Mouse (Mus musculus) bone marrow, adult 2 months (tissue): ENCODE measurements around the gene Tbc1d10a. TPM values are rescaled to one million over a fixed set of nuclear protein-coding genes. Genes with fewer than 3 reads are reported as not detected.

Source experiments
- H3K27ac ChIP-seq: fragments of 200-500 bp; 2 replicates; pipeline ENCODE4 v1.5.1; 2012; ENCODE audit warnings: low read depth, mild to moderate bottlenecking, control low read depth, inconsistent platforms, low read length; ENCODE audit not compliant: control insufficient read depth, poor library complexity, insufficient read depth
- H3K4me1 ChIP-seq: fragments of 200-500 bp; 2 replicates; pipeline ENCODE4 v1.6.1; 2011; ENCODE audit warnings: low read length; ENCODE audit not compliant: control insufficient read depth, insufficient read depth
- H3K4me3 ChIP-seq: fragments of 200-500 bp; replicated peaks from 2 replicates; pipeline ENCODE3; 2011; ENCODE audit warnings: mild to moderate bottlenecking, low read depth, low read length, control low read depth; ENCODE audit not compliant: control insufficient read depth
- CTCF ChIP-seq: fragments of 200-500 bp; IDR thresholded peaks from 2 replicates; pipeline ENCODE4 v1.5.1; 2011; ENCODE audit warnings: low read length, control low read depth; ENCODE audit not compliant: control insufficient read depth, insufficient read depth
- POLR2A ChIP-seq: fragments of 200-500 bp; IDR thresholded peaks from 2 replicates; pipeline ENCODE4 v1.6.1; 2011; ENCODE audit warnings: low read depth, mild to moderate bottlenecking, control low read depth, low read length, borderline replicate concordance; ENCODE audit not compliant: control insufficient read depth
- WGBS: fragments of 180-500 bp; shearing (Covaris S2); methylation state at CpG from one replicate; pipeline ENCODE4 v1.1.7; 2018; 5-methylcytosine and 5-hydroxymethylcytosine counted together
- polyA plus RNA-seq: library from polyadenylated mRNA; stranded (reverse); fragments of >200 nt; gene quantifications from 2 replicates; pipeline ENCODE4 v1.2.4, GENCODE M21; 2011; ENCODE audit warnings: low replicate concordance; ENCODE audit not compliant: missing spikeins, insufficient read depth, insufficient read length

Gene Tbc1d10a
- polyA plus RNA-seq, 1 experiment: 13.5 TPM

DNA sequence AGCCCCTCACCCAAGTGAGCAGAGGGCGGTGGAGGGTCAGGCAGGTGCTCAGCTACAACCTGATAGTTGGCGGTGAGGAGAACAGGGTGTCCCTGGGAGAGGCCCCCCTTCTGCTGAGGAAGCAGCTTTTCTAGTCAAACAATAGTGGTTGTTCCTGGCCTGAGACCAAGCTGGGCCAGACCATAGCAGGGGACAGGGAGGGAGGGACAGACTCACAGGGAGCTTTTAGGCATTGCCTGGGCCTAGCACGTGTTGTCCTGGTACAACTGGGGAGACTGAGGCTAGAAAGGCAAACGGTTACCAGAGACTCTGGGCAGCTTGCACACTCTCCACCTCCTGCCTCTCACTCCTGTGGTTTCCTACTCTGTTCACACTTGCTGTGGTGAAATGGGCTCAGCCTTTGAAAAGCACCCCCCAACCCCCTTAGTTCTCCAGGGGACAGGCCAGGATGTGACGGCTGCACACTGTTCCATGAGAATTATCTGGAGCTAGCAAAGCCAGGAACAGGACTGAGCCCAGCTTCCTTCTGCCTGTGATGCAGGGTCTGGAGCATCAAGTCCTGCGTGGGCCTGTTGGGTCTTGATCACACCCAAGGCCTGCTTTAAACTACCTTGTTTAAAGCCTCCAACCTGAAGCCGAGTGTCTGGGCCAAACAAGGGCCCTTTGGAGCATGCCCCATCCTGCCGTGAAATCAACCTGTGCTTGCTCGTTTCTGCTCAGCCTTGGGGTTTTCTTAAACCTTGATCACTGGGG lies 29.8 kb downstream of the Tbc1d10a start:
- WGBS: 48% methylated on average over 9 of the region's 9 CpGs
- peaks cover 3% of the 10 kb centered on the region for H3K4me1 ChIP-seq
- H3K27ac ChIP-seq: no peak overlapping the region; the same call in 1 of the 2 replicates
- no peak for TF ChIP-seq CTCF
- TF ChIP-seq POLR2A: no peak
- no peak overlapping the region for H3K4me3 ChIP-seq

DNA sequence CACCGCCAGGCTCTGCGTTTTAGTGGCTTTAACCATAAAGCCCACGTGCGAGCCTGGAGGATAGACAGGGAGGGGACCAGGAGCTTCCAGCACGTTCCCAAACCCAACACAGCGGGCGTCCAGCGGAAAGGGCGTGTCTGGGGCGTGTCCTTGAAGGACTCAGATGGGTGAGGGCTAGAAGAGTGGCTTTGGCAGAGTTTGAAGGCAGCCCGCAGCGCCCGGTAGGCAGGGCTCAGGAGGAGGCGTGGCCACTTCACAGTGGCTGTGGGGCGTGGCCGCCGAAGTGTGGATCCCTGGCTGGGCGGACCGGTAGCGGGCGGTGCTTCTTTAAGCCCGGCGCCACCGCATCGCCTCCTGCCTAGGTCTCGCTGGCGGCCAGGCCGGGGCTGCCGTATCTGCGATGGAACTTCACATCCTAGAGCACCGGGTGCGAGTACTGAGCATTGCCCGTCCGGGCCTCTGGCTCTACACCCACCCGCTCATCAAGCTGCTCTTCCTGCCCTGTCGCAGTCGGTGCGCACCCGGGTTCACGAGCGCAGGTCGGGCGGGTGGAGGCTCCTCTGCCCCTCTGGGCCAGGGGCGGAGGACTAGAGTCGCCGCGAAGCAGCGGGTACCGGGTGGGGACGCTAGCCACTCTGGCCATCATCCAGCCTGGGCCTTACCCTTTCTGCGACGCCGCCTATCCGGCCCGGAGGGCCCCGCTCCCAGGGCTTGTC lies 31.5 kb downstream of the Tbc1d10a start, which contains the start of gene Castor1:
Gene Castor1 (plus strand): TSS at position 312 of the 716 bp plus-strand sequence.
- TF ChIP-seq POLR2A (no peak), CTCF (no peak)
- Histone ChIP-seq H3K4me3 (peak within 1 kb of the TSS; percentile 59), H3K4me1 (peaks cover 3% of the 10 kb centered on the region), H3K27ac (peak within 1 kb of the TSS; percentile 21; the same call in 1 of the 2 replicates)
- 2% methylated on average over 56 of the region's 56 CpGs for WGBS

GRCm38 (mm10) chr11:4218637-4219036 lies 32.0 kb downstream of the Tbc1d10a start:
- WGBS: 26% methylated on average over 6 of the region's 6 CpGs
- peak overlapping the region; percentile 59 for H3K4me3 ChIP-seq
- no peak overlapping the region for H3K27ac ChIP-seq
- TF ChIP-seq CTCF: no peak
- no peak for TF ChIP-seq POLR2A
- peaks cover 3% of the 10 kb centered on the region for H3K4me1 ChIP-seq

GRCm38 (mm10) chr11:4219317-4219751 lies 32.7 kb downstream of the Tbc1d10a start:
- Histone ChIP-seq H3K4me3 (no peak overlapping the region), H3K4me1 (peaks cover 5% of the 10 kb centered on the region), H3K27ac (no peak overlapping the region)
- 35% methylated on average over 2 of the region's 2 CpGs for WGBS
- TF ChIP-seq CTCF (peak; percentile 67), POLR2A (no peak)

GRCm38 (mm10) chr11:4219908-4220307 lies 33.3 kb downstream of the Tbc1d10a start:
- peaks cover 5% of the 10 kb centered on the region for H3K4me1 ChIP-seq
- WGBS: 53% methylated on average over 9 of the region's 9 CpGs
- H3K27ac ChIP-seq: no peak overlapping the region
- no peak overlapping the region for H3K4me3 ChIP-seq
- no peak for TF ChIP-seq CTCF
- TF ChIP-seq POLR2A: no peak

GRCm38 (mm10) chr11:4220443-4221400 lies 34.1 kb downstream of the Tbc1d10a start:
- Histone ChIP-seq H3K4me1 (peaks cover 5% of the 10 kb centered on the region), H3K27ac (no peak overlapping the region), H3K4me3 (no peak overlapping the region)
- TF ChIP-seq CTCF (peak; percentile 97), POLR2A (0 out of 2 replicates have a peak, but pooled peaks have one; percentile 9)
- WGBS: 51% methylated on average over 28 of the region's 28 CpGs

- no peak overlapping the region for H3K4me3 ChIP-seq
- H3K27ac ChIP-seq: no peak overlapping the region
- peaks cover 5% of the 10 kb centered on the region for H3K4me1 ChIP-seq
- 38% methylated on average over 17 of the region's 17 CpGs for WGBS
- no peak for TF ChIP-seq CTCF
- no peak for TF ChIP-seq POLR2A
Measured at GRCm38 (mm10) chr11:4222046-4222950, 35.7 kb downstream of the Tbc1d10a start.
